Mouse (Mus musculus): Measurements from ENCODE around the gene Lgals9.

GRCm38 (mm10) chr11:78916410-78916809, 68.3 kb downstream of the Lgals9 start:
- TF ChIP-seq POLR2A (IDR thresholded peaks at IDR 0.05; ENCODE audit: extremely low read depth, insufficient read depth, low read length) (no peak), CTCF (IDR thresholded peaks at IDR 0.05; ENCODE audit: low read depth, low read length) (no peak)
